Mouse (Mus musculus) c-Kit-positive CD71-positive TER-119-positive erythroid progenitor cells, embryonic 14.5 days (primary cell): ENCODE results near the gene Unc93b1.
"Not testable (repeated sequence)": the region's sequence is repeated elsewhere in the genome, so short reads cannot be mapped to it uniquely, and the experiment has no call there.

Source experiments
- DNase-seq: peaks from one replicate; pipeline ENCODE4 v3.0.0-alpha.2; 2013; ENCODE audit warnings: low spot score

Gene Unc93b1

GRCm38 (mm10) chr19:3946715-3947114 lies 11.7 kb downstream of the Unc93b1 start:
- peak; percentile 59 for DNase-seq

GRCm38 (mm10) chr19:3947813-3948212 lies 12.8 kb downstream of the Unc93b1 start:
- no peak for DNase-seq

- no peak for DNase-seq
Measured at GRCm38 (mm10) chr19:3948546-3948945, 13.6 kb downstream of the Unc93b1 start.

DNA sequence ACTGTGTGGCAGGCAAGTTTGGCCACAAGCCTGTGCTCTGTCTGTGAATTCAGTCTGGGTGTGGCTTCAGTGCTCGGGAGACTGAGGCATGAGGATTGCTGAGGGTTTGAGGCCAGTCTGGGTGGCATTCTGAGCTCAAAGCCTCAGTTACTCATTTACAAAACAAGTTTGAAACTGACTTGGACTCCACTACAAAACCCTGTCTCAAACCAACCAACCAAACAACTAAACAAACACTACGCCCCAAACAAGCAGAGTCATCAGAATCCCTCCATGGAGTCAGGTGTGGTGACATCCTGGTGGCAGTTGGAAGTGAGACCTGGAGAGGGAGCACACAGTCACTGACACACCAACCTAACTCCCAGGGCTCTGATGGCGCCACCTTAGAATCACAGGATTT lies 15.3 kb downstream of the Unc93b1 start:
- DNase-seq: no peak

DNA sequence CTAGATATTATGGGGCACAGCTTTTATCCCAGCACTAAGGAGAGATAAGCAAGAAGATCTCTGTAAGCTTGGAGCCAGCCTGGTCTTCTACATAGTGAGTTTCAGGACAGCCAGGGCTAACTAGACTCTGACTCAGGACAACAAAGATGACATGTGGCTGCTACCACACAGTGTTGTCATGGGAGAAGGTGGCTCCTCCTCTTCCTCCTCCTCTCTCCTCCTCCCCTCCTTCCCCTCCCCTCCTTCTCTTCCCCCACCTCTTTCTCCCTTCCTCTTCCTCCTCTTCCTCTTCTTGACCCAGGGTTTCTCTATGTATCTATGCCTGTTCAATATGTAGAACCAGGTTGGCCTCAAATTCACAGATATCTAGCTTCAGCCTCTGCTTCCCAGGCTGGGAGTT lies 16.5 kb downstream of the Unc93b1 start:
- no peak for DNase-seq

DNA sequence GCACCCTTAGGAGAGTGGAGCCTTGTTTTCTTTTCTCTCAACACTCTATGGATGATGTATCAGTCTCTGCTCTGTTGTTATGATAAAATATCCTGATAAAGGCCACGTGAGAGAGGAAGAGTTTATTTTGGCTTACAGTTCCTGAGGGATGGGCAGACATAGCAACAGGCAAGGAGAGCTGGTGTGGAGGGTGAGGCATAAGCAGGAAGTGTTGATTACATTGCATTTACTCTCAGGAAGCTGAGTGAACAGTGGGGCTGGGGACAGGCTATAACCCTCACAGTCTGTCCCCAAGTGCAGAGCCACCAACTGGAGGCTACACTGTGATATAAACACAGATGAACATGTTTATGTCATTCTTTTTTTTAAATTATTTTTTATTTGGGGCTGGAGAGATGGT lies 17.1 kb downstream of the Unc93b1 start:
- no peak for DNase-seq

GRCm38 (mm10) chr19:3955033-3955432 lies 20.0 kb downstream of the Unc93b1 start:
- DNase-seq: no peak

DNA sequence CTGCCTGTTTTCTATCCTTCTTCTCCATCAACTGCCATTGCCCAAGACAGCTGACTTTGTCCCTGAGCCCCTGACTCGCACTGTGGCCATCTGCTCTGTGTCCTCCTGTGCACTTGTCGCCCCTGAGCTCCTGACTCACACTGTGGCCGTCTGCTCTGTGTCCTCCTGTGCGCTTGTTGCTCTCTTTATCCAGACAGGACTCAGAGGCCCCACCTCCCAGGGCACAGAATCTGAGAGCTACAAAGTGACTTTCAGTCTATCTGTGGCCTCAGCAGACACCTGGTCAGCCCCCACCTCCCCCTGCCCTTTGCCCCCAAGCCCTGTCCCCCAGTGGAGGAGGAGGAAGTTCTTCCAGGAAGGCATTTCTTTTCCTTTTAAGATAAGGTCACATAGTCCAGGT lies 20.8 kb downstream of the Unc93b1 start:
- no peak for DNase-seq

GRCm38 (mm10) chr19:3957296-3958036 lies 22.5 kb downstream of the Unc93b1 start:
- not testable (repeated sequence) for DNase-seq

DNA sequence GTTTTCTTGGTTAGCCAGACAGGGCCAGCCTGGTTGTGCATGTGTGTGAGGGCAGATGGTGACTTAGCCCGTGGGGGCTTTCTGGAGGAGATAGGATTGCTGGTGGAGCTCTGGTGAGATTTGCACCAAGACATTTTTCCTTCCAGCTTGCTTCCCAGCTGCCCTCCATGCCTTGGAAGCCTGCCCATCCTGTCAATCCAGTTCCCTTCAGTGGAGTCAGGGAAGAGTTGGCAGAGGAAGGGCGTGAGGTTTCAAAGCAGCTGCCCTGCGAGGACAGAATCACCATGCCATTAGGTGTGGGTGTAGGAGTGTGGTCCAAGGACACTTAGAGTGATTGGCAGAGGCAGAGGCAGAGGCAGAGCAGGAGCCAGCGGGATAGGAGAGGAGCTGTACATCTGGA lies 23.5 kb downstream of the Unc93b1 start, which contains the start of gene Aldh3b3:
TSS of gene Aldh3b3 (plus strand) at position 176 of the 400 bp plus-strand sequence.
- DNase-seq: no peak

DNA sequence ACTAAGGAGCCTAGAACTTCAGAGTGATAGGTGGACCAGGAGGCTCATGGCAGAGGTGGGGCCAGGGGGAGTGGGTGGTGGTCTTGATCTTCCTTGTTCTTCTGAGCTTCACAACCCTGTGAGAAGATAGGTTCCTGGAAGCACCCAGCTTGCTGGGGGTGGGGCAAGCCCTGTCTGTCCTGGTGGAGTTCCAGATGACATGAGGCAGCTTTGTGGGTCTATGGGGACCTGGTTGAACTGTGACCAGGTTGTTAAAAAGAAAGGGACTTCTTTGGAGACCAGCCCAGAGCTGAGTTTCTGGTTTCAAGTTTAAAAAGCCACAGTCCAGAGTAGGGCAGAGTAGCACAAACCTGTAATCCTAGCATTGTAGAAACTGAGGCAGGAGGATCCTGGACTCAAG lies 24.0 kb downstream of the Unc93b1 start:
- DNase-seq: no peak

- DNase-seq: no peak
Measured at GRCm38 (mm10) chr19:3960211-3960610, 25.2 kb downstream of the Unc93b1 start.

- DNase-seq: not testable (repeated sequence)
Measured at GRCm38 (mm10) chr19:3961805-3962204, 26.8 kb downstream of the Unc93b1 start.

GRCm38 (mm10) chr19:3962469-3962868 lies 27.5 kb downstream of the Unc93b1 start:
- no peak for DNase-seq

DNA sequence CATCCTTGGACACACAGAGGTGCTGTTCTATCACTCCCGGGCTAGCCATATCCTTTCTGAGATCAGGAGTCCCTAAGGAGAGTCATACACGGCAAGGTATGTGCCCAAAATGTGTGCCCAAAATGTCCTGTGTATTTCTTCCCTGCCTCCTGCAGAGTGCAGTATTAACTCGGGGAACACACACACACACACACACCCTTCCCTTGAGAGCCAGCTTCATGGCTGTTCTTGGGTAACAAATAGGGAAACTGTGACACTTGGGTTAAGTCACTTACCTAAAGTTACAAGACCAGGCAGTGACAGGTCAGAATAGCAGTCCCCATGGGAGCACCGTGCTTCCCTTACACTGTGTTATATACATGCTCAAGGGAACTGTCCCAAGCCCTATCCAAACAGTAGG lies 29.0 kb downstream of the Unc93b1 start:
- no peak for DNase-seq

GRCm38 (mm10) chr19:3966330-3967075 lies 31.5 kb downstream of the Unc93b1 start:
- DNase-seq: no peak

- no peak for DNase-seq
Measured at GRCm38 (mm10) chr19:3967258-3967657, 32.3 kb downstream of the Unc93b1 start.

DNA sequence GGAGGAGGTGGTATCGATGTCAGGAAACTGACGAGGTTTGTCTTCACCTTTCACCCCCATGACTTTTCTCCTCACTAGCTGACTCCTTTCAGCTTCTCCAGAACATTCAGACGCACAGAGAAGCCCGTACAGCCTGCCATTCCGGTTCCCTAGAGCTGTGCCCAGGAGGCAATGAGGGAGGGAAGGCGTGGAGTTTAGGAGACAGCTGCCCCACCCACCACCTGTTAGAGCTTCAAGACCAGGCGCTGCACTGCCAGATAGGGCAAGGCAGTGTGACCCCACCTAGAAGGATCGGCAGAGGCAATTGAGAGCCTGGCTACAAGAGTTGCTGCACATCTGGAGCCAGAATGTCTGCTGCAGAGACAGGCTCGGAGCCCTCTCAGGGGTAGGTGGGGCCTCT lies 37.2 kb downstream of the Unc93b1 start, which contains the start of gene Aldh3b2:
TSS of gene Aldh3b2 (plus strand) at position 100 of the 400 bp plus-strand sequence.
- peak; percentile 56 for DNase-seq

- not testable (repeated sequence) for DNase-seq
Measured at GRCm38 (mm10) chr19:3974608-3975007, 39.6 kb downstream of the Unc93b1 start.

- DNase-seq: no peak
Measured at GRCm38 (mm10) chr19:3975866-3976265, 40.9 kb downstream of the Unc93b1 start.

- DNase-seq: peak; percentile 81
Measured at GRCm38 (mm10) chr19:3980309-3980708, 45.3 kb downstream of the Unc93b1 start.

DNA sequence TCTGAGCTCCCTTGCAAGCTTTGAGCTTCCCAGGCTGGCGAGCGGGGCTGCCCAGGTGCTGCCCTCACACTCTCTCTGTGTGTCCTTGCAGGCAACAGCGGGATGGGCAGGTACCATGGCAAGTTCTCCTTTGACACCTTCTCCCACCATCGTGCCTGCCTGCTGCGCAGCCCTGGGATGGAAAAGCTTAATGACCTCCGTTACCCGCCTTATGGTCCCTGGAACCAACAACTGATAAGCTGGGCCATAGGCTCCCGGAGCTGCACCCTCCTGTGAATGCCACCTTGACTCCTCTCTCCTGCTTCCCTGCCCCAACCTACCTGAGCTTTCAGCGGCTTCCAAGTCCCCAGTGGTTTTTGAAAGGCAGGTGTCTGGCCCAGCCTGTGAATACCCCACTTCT lies 45.9 kb downstream of the Unc93b1 start:
- no peak for DNase-seq

- DNase-seq: no peak
Measured at GRCm38 (mm10) chr19:3983527-3984200, 48.7 kb downstream of the Unc93b1 start.
